Mouse (Mus musculus) lung, adult 2 months (tissue): ENCODE results near the gene Psmd3.
A peak's percentile ranks its signal among the peaks of the same experiment; 100 is the strongest.
"Not testable (repeated sequence)": the region's sequence is repeated elsewhere in the genome, so short reads cannot be mapped to it uniquely, and the experiment has no call there.

Experiments
- CTCF ChIP-seq: fragments of 200-500 bp; IDR thresholded peaks from 2 replicates; pipeline ENCODE4 v1.5.1; 2011; ENCODE audit warnings: mild to moderate bottlenecking, low read length, control low read depth; ENCODE audit not compliant: insufficient read depth
- POLR2A ChIP-seq: fragments of 200-500 bp; IDR thresholded peaks from 2 replicates; pipeline ENCODE4 v1.6.1; 2011; ENCODE audit warnings: low read depth, mild to moderate bottlenecking, control low read depth, low read length, borderline replicate concordance; ENCODE audit errors: extremely low read depth

GRCm38 (mm10) chr11:98655076-98655475, 27.3 kb upstream of the Psmd3 start:
- TF ChIP-seq CTCF = peak; percentile 58; the same call in 1 of the 2 replicates
- TF ChIP-seq POLR2A = not testable (repeated sequence)
